Mouse (Mus musculus): ENCODE measurements at regions not wholly inside any gene's neighbourhood (a gene's known extent, or its start where the extent isn't known, plus 50 kb on each side); places are given as distances from the start of the nearest gene placed in this dataset.

GRCm38 (mm10) chr13:51974101-51974500 is 127.6 kb downstream of the Gadd45g start:
- DNase-seq (ENCODE audit: low spot score), result no peak

DNA sequence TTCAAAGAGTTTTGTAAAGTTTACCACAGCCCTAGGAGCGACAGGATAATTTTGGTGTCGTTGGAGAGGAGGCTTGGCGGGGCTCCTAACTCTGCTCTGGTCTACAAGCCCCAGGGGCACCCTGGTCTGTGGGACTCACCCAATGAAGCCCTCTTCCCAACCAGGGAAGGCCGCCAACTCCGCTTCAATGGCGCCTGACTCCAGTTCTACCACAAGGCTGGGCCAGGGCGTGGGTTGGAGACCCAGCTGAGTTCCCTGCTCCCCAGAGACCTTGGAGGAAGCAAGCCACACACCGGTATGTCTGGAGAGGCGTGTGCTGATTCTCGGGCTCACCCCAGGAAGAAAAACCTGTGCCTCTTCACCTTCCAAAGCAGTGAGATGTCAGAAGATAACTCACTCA is 128.9 kb downstream of the Gadd45g start:
- DNase-seq (ENCODE audit: low spot score), result no peak

GRCm38 (mm10) chr13:51975801-51976601 is 129.5 kb downstream of the Gadd45g start:
- DNase-seq (ENCODE audit: low spot score), result no peak

DNA sequence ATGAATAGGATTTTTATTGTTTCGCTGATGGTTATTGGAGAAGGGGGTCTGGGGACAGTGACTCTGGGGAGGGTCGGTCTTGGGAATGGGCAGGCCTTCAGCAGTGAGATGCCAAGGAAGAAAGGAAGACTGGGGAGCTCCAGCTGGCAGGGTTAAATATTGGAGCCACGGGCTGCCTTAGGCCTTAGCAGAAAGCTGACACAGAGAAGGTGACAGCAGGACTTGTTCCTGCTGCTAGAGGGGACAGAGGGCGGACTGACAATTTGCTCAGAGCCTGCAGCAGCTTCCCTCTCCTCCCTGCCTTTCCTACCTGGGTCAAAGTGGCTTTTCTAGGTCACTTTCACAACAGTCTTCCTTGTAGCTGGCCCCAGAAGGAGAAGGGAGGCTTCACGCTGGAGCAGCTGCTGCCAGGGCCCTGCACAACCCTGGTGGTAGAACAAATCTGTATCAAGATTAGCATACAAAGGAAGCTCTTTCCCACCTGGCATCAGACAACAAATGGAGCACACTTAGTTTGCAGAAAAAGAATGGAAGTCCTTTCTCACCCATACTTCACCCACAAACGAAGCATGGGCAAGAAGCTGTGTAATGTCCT is 130.2 kb downstream of the Gadd45g start:
- DNase-seq (ENCODE audit: low spot score), result no peak

- DNase-seq (ENCODE audit: low spot score), result no peak
These were observed 133.0 kb downstream of the Gadd45g start for GRCm38 (mm10) chr13:51979301-51979977.

GRCm38 (mm10) chr13:51980344-51980743 is 133.9 kb downstream of the Gadd45g start:
- no peak for DNase-seq (ENCODE audit: low spot score)

DNA sequence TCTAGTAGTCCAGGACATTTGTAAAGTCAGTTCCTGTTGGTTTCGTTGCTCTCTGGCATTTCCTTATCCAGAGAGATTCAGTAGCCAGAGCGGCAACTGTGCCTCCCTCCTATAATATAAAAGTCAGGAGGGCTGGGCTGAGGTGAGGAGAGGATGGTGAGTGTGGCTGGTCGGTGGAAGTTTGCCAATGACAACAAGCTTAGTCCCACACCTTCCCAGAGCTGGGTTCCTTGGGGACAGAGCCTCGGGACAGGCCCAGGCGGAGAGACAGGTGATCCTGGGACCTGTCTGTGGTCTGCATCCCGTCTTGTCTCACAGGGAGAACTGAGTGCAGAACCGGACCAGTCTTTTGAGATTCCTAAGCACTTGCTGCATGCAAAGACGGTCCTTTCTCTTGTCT is 136.5 kb downstream of the Gadd45g start:
- no peak for DNase-seq (ENCODE audit: low spot score)

GRCm38 (mm10) chr13:51983575-51983974 is 137.1 kb downstream of the Gadd45g start:
- no peak for DNase-seq (ENCODE audit: low spot score)

- DNase-seq (ENCODE audit: low spot score), result no peak
These were observed 144.9 kb downstream of the Gadd45g start for GRCm38 (mm10) chr13:51991339-51991738.

DNA sequence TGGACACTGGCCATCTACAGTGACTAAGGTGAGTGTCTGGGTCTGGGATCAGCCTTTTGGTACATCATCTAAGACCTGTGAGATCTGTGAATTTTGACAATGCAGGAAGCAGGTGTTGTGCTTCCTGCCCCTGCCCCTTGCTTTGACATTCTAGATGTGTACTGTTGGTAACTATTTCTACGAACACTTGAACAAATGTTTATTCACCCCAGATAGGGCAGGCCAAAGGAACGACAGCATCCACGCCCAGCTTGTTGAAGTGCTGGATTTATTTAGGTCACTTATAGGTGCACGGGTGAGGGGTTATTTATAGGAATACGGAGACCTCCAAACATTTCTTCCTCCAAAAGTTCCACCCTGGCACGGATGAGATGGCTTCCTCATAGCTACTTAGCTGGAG is 146.4 kb downstream of the Gadd45g start:
- DNase-seq (ENCODE audit: low spot score), result no peak

DNA sequence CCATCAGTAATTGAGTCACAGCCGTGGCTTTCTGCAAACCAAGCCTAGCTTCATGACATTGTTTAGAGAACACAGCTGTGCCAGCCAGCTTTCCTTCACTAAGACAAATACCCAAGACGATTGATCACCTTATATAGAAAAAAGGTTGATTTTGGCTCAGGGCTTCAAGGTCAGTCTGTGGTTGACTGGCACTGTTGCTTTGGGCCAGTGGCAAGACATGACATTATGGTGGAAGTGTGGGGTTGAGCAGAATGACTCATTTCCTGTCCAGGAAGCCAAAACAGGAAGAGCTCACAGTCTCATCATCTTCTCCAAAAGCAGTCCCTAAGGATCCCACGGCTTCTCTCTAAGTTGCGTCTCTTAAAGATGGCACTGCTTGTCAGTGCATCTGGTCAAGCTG is 149.7 kb downstream of the Gadd45g start:
- DNase-seq (ENCODE audit: low spot score), result no peak

DNA sequence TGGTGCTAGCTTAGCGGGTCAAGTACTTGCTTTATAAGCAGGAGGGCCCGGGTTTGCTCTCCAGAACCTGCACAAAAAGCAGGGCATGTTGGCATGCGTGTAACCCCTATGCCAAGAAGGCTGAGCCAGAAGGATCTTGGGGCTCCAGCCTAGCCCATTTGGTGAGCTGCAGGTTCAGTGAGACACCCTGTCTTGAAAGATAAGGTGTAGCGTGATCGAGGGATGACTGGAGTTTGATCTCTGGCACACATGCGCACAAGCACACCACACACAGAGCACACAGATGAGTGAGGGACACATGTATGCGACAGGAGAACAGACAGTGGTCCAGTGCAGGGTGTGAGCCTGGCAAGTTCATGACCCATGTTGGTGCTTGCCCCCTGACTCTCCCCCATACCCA is 152.1 kb downstream of the Gadd45g start:
- DNase-seq (ENCODE audit: low spot score), result no peak

DNA sequence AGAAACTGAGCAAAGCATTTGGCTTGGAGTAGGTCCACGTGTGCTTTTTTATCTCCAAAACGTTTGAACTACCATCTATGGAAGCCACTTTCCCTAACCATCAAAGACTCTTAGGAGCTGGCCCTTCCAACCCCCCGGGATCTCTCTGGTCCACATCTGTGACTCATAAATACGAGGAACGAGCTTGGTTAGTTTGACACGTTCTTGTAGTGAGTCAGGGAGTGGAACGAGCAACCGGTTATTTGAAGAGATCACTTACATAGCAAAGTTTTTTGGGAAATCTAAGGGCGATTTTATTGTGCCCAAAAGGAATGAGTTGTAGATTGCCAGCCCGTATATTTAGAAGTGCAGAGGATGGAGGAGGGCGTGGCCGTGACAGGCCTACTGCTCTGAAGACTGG is 155.3 kb downstream of the Gadd45g start:
- no peak for DNase-seq (ENCODE audit: low spot score)

GRCm38 (mm10) chr13:52003946-52004539 is 157.6 kb downstream of the Gadd45g start:
- no peak for DNase-seq (ENCODE audit: low spot score)

DNA sequence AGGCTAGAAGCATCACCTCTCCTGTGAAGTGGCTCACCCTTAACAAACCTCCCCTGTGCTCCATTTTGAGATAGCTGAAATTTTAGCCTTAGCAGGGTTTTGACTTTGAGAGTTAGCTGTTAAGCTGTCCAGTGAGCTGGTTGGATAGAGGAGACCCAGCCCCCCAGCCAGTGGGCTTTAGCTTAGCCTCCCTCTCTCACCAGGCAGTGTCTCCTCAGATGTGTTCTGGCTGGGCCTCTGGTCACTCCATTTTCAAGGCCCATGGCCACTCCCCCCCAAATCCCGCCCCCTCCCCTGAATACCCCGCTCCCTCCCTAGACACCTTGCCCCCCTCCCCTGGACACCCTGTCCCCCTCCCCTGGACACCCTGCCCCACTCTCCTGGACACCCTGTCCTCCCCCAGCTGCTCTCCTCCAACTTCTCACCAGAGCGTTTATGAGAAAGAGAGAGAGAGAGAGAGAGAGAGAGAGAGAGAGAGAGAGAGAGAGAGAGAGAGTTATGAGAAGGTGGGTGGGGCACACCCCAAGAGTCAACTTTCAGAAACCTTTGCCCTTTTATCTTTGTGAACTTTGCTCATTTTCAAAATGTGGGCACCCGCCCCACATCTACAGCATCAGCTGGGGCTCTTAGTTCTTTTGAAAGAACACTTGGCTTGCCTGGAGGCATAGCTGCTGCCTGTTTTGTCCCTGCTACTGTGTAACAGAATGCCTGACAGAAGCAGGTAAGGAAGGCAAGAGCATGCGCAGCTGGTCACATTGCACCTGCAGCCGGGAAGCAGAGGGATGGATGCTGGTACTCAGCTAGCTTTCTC is 161.3 kb downstream of the Gadd45g start:
- no peak for DNase-seq (ENCODE audit: low spot score)

GRCm38 (mm10) chr13:52009231-52009630 is 162.8 kb downstream of the Gadd45g start:
- no peak for DNase-seq (ENCODE audit: low spot score)

DNA sequence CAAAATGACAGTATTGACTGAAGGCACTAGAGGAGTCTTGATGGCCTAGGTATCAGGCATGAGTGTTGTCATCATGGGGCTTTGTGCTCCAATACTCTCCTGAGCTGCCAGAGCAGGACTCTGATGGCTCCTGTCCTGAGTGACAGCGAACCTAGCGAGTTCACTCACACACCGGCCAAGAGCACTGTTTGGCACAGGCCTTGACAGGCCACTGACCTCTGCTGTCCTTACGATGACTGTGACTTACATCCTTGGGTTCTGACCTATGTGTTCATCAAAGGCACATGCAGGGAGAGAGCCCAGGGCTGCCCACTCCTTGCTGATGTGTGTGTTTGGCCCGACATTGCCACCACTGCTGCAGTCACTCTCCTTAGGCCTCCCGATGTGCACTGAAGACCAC is 163.3 kb downstream of the Gadd45g start:
- no peak for DNase-seq (ENCODE audit: low spot score)

GRCm38 (mm10) chr13:52011001-52011400 is 164.5 kb downstream of the Gadd45g start:
- no peak for DNase-seq (ENCODE audit: low spot score)

GRCm38 (mm10) chr13:52013182-52013581 is 166.7 kb downstream of the Gadd45g start:
- DNase-seq (ENCODE audit: low spot score), result no peak

GRCm38 (mm10) chr13:52013757-52014156 is 167.3 kb downstream of the Gadd45g start:
- no peak for DNase-seq (ENCODE audit: low spot score)

DNA sequence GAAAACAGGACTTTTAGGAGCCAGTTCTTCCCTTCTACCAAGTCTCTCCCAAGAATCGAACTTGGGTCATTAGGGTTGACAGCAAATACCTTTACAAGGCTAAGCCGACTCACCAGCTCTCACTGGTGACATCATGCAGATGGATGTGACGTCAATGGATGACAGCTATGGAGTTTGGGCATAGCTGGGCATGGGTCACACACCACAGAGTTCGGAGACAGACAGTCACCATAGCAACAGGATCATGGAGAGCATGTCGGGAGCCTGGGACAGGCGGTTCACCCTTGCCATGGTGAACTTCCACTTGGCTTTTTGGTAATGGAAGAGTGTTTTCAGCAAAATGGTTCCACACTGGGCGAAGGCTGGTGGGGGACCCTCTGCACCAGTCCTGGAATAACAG is 168.1 kb downstream of the Gadd45g start:
- DNase-seq (ENCODE audit: low spot score), result no peak

DNA sequence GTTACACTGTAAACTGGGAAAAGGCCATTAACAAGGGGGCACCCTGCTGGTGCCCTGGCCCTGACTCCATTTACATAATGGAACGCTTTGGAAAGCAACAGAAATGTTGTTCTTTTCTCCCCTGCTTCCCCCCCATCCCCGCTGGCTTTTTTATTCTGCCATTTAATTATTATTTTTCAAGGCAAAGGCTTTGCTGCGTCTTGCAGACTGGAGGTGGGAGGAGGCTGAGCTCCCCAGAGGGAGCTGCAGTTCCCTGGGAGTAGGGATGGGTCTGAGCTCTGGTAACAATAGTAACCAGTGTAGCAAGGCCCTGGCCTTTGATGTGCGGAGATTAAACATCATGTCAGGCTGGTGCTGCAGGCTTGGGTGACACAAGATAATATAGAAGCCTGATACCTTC is 168.6 kb downstream of the Gadd45g start:
- no peak for DNase-seq (ENCODE audit: low spot score)

All from left cerebral cortex, adult 11 months (tissue).